19 mouse cellular contexts compared by ENCODE assay signal in the genomic region with DNA sequence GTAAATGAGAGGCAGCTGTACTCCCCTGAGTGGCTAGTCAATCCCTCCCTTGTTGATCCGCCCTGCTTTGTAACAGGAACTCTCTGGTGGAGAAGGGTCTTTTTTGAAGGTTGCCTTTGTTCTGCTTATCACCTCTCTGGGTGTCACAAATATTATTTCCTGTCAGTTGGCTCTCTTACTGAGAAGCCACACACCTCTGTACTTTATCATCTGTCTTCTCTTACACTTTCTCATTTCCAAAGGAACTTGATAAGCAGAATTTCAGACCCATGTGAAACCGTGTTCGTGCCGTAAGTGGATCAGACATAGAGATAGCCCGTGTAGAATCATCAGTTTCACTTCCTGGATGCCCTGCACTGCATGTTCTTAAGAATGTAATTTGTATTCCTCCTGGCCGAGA.
DNase-seq lines count a peak whose midpoint lies in the region; ATAC-seq and TF ChIP-seq lines count a peak whose summit lies in the region.
"Had no signal": no experiment of that assay in that cellular context is flagged by ENCODE, and none has a peak within 500 bp of the region (broad histone marks: within the 10 kb centered on the region; RNA-seq: fewer than 3 reads in every experiment).

No protein-coding gene starts in this region.

- no peak overlapping the region for H3K27ac ChIP-seq in liver, embryonic 11.5 days (ENCODE audit: low read depth, low read length)
- H3K27ac ChIP-seq in CH12.LX (ENCODE audit: insufficient read depth, low read depth), result no peak overlapping the region
- no peak overlapping the region for H3K27ac ChIP-seq in liver, embryonic 13.5 days
- no peak overlapping the region for H3K27ac ChIP-seq in hindbrain, embryonic 10.5 days
- H3K27ac ChIP-seq: limb, embryonic 12.5 days; macrophage had no signal

- DNase-seq in liver, embryonic 11.5 days (ENCODE audit: low spot score), result no peak
- DNase-seq in liver, result no peak
- peak; percentile 27 for DNase-seq in CH12.LX (ENCODE audit: extremely low read depth)
- no peak for DNase-seq in liver, embryonic 13.5 days
- peak; percentile 25 for DNase-seq in thymus, postnatal 25 days
- DNase-seq in hindbrain, embryonic 10.5 days (ENCODE audit: low spot score), result no peak
- DNase-seq in neural tube, embryonic 10.5 days (ENCODE audit: extremely low spot score, low spot score), result no peak
- DNase-seq in ovary, postnatal 14 days (ENCODE audit: low spot score), result no peak
- DNase-seq: adrenal gland, postnatal 36 days; B cell, adult 2 months; cerebellum, adult 9-11 months; embryo, embryonic 11 days; heart, postnatal 10 days; kidney, adult 8-10 months; lung, embryonic 14.5 days had no signal

- no peak for TF ChIP-seq EP300 in CH12.LX (IDR thresholded peaks at IDR 0.05; ENCODE audit: low read length)

- dilution Hi-C loops in CH12.LX (cut with MboI; ENCODE audit: extremely low pct_ligation_motif_present, extremely low pct_unique_long_range_greater_than_20kb, low sequenced_read_pairs), result no loop called here

- no peak for TF ChIP-seq RAD21 in CH12.LX (IDR thresholded peaks at IDR 0.05; ENCODE audit: low read depth, low read length)

- no peaks in the 10 kb centered on the region for H3K79me2 ChIP-seq in CH12.LX (replicated peaks; ENCODE audit: control insufficient read depth, extremely low read depth, insufficient read depth, poor library complexity, severe bottlenecking)

- no peak overlapping the region for H3K4me2 ChIP-seq in liver, embryonic 11.5 days
- H3K4me2 ChIP-seq in CH12.LX (ENCODE audit: insufficient read depth, low read depth, poor library complexity, severe bottlenecking), result peak overlapping the region; percentile 61
- H3K4me2 ChIP-seq in liver, embryonic 13.5 days, result no peak overlapping the region
- H3K4me2 ChIP-seq: limb, embryonic 12.5 days; lung, embryonic 14.5 days had no signal

- no peak for TF ChIP-seq POLR2A in CH12.LX (IDR thresholded peaks at IDR 0.05; ENCODE audit: low read depth, low read length)

- H3K4me3 ChIP-seq in liver, embryonic 11.5 days (ENCODE audit: low read depth, low read length), result no peak overlapping the region
- H3K4me3 ChIP-seq in CH12.LX (replicated peaks in 1 of 3; ENCODE audit: low read depth in 2 of 3, low read length in 2 of 3, poor library complexity in 1 of 3), result no peak overlapping the region
- no peak overlapping the region for H3K4me3 ChIP-seq in liver, embryonic 13.5 days (replicated peaks)
- H3K4me3 ChIP-seq in hindbrain, embryonic 10.5 days, result no peak overlapping the region
- H3K4me3 ChIP-seq: limb, embryonic 12.5 days had no signal

- in situ Hi-C loops in CH12.LX (cut with MboI; ENCODE audit: low pct_ligation_motif_present, low pct_unique_long_range_greater_than_20kb, low sequenced_read_pairs), result loop anchor here (25.0 kb wide), 1 partner anchor 1319 kb away; a partner anchor contains a TSS

- TF ChIP-seq CTCF in CH12.LX (conservative IDR thresholded peaks at IDR 0.05 in 1 of 2, IDR thresholded peaks at IDR 0.05 in 1 of 2; ENCODE audit: low read depth in 2 of 2, low read length in 2 of 2), result no peak

- H3K4me1 ChIP-seq in liver, embryonic 11.5 days (replicated peaks; ENCODE audit: control insufficient read depth, insufficient read depth, low read length), result no peaks in the 10 kb centered on the region
- peaks cover 0 to 6% of the 10 kb centered on the region in 2 experiments; a peak in 1 of 4 replicates for H3K4me1 ChIP-seq in CH12.LX (ENCODE audit: control insufficient read depth in 1 of 2, insufficient read depth in 2 of 2)
- H3K4me1 ChIP-seq in liver, embryonic 13.5 days (replicated peaks), result no peaks in the 10 kb centered on the region
- H3K4me1 ChIP-seq in hindbrain, embryonic 10.5 days (replicated peaks), result no peaks in the 10 kb centered on the region
- H3K4me1 ChIP-seq: limb, embryonic 12.5 days had no signal

- no peak overlapping the region for H3K9ac ChIP-seq in liver, embryonic 11.5 days (ENCODE audit: low read depth, low read length)
- H3K9ac ChIP-seq in CH12.LX (ENCODE audit: insufficient read depth, low read depth), result no peak overlapping the region
- no peak overlapping the region for H3K9ac ChIP-seq in liver, embryonic 13.5 days
- H3K9ac ChIP-seq: limb, embryonic 12.5 days; lung, embryonic 14.5 days had no signal

- ATAC-seq in liver, embryonic 11.5 days (replicated peaks; ENCODE audit: low FRiP score), result peak; percentile 31
- ATAC-seq in liver, embryonic 13.5 days (ENCODE audit: low read depth), result 0 out of 2 replicates have a peak, but pooled peaks have one; percentile 23
- ATAC-seq: forebrain, embryonic 14.5 days; hindbrain, embryonic 16.5 days had no signal

- no peaks in the 10 kb centered on the region for H3K9me3 ChIP-seq in liver, embryonic 11.5 days (ENCODE audit: control insufficient read depth, low read length)
- peaks cover 3% of the 10 kb centered on the region for H3K9me3 ChIP-seq in CH12.LX (replicated peaks; ENCODE audit: low read length)
- no peaks in the 10 kb centered on the region for H3K9me3 ChIP-seq in liver, embryonic 13.5 days (replicated peaks)
- no peaks in the 10 kb centered on the region for H3K9me3 ChIP-seq in hindbrain, embryonic 10.5 days
- H3K9me3 ChIP-seq: limb, embryonic 12.5 days had no signal

- no peaks in the 10 kb centered on the region for H3K36me3 ChIP-seq in liver, embryonic 11.5 days (ENCODE audit: control insufficient read depth, insufficient read depth, low read length)
- no peaks in the 10 kb centered on the region for H3K36me3 ChIP-seq in CH12.LX (replicated peaks in 1 of 2; ENCODE audit: control insufficient read depth in 1 of 2, insufficient read depth in 1 of 2, low read length in 1 of 2)
- H3K36me3 ChIP-seq in liver, embryonic 13.5 days, result no peaks in the 10 kb centered on the region
- no peaks in the 10 kb centered on the region for H3K36me3 ChIP-seq in hindbrain, embryonic 10.5 days
- H3K36me3 ChIP-seq: limb, embryonic 12.5 days had no signal

- no peaks in the 10 kb centered on the region for H3K27me3 ChIP-seq in liver, embryonic 11.5 days (replicated peaks; ENCODE audit: control insufficient read depth, insufficient read depth, low read length)
- no peaks in the 10 kb centered on the region for H3K27me3 ChIP-seq in CH12.LX (replicated peaks)
- H3K27me3 ChIP-seq in liver, embryonic 13.5 days, result no peaks in the 10 kb centered on the region
- H3K27me3 ChIP-seq in hindbrain, embryonic 10.5 days (ENCODE audit: insufficient read depth, poor library complexity, severe bottlenecking), result no peaks in the 10 kb centered on the region
- H3K27me3 ChIP-seq: limb, embryonic 12.5 days had no signal

- 48% methylated on average over 6 of the region's 6 CpGs for WGBS in liver, embryonic 11.5 days
- WGBS in liver, embryonic 13.5 days (ENCODE audit: insufficient replicate concordance), result 25% methylated on average over 6 of the region's 6 CpGs
- 85% methylated on average over 6 of the region's 6 CpGs for WGBS in hindbrain, embryonic 10.5 days

TF ChIP-seq in CH12.LX, 34 proteins besides CTCF, POLR2A, EP300 and RAD21:
- TF ChIP-seq MAZ (IDR thresholded peaks at IDR 0.05; ENCODE audit: low read depth, low read length), result no peak
- TF ChIP-seq CHD1 (IDR thresholded peaks at IDR 0.05; ENCODE audit: low read depth, low read length), result no peak
- TF ChIP-seq NELFE (IDR thresholded peaks at IDR 0.05; ENCODE audit: low read depth, low read length), result no peak
- TF ChIP-seq TBP (conservative IDR thresholded peaks at IDR 0.05; ENCODE audit: low read depth, low read length), result no peak
- TF ChIP-seq ELF1 (IDR thresholded peaks at IDR 0.05; ENCODE audit: low read depth, low read length), result no peak
- no peak for TF ChIP-seq SMC3 (IDR thresholded peaks at IDR 0.05; ENCODE audit: low read depth, low read length)

Comparison
In these comparisons a context has a peak if more than half of its experiments do, and no peak if none do; other contexts are left out.
1. DNase-seq: peak in CH12.LX (single experiment) and thymus, postnatal 25 days (single experiment); none in liver, embryonic 11.5 days (single experiment), liver (single experiment), liver, embryonic 13.5 days (single experiment), hindbrain, embryonic 10.5 days (single experiment), neural tube, embryonic 10.5 days (single experiment) and ovary, postnatal 14 days (single experiment).